Mouse (Mus musculus): ENCODE results near the gene Atp8a2. TPM values are rescaled to one million over a fixed set of nuclear protein-coding genes. Genes with fewer than 3 reads are reported as not detected.

Atp8a2 gene
- 13.0 and 22.7 TPM in 2 replicates for polyA plus RNA-seq (2014; fragmentation: Nextera tagmentation; extraction: Ambion mirVana)

DNA sequence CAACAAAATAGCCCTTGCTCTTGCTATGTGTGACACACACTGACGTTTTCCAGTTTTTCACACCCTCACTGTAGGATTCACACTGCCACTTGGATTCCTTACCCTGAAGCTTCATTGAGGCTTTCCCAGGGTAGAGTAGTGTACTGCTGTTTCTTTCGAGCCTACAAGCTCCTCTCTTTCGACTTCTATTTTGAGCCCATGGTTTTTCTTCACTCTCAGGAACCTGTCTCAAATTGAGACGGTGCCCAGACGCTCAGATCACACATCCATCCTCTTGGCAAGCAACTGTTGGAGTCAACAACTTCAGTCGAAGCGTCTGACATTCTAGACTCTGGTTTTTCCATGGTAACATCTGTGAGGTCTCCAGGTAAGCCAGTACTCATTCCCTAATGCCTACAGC is at the start of gene Atp8a2:
Atp8a2 (minus strand) TSS at position 296 of the 400 bp plus-strand sequence.
- 79% methylated on average over 7 of the region's 7 CpGs for WGBS
- Histone ChIP-seq H3K9me3 (replicated peaks; ENCODE audit: control insufficient read depth, low read length) (no peaks in the 10 kb centered on the region), H3K36me3 (ENCODE audit: control insufficient read depth, insufficient read depth, low read length) (no peaks in the 10 kb centered on the region), H3K9ac (ENCODE audit: low read length) (no peak within 1 kb of the TSS), H3K27ac (ENCODE audit: low read depth, low read length) (no peak within 1 kb of the TSS), H3K4me3 (ENCODE audit: low read depth, low read length) (no peak within 1 kb of the TSS), H3K27me3 (replicated peaks; ENCODE audit: control insufficient read depth, insufficient read depth, low read length) (no peaks in the 10 kb centered on the region), H3K4me1 (ENCODE audit: control insufficient read depth, insufficient read depth, low read length) (no peaks in the 10 kb centered on the region), H3K4me2 (ENCODE audit: low read length) (no peak within 1 kb of the TSS)
- no peak for ATAC-seq
- no peak for DNase-seq (ENCODE audit: low spot score)

DNA sequence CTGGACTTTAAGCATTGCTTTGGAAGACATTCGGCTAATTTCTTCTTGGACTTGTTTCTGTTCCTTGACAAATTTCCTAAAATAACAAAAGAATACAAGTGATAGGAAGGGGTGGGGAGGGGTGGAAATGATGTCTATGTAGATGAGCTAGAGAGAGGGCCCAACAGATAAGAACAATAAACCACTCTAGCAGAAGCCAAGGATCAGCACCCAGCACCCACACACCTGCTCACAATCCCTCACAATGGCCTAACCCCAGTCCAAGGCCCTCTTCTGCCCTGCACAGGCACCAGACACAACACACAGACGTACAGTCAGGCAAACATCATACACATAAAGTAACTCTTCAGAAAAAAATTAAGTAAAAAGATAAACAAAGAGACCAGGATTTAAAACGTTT is 41.6 kb upstream of the Atp8a2 start:
- no peaks in the 10 kb centered on the region for H3K27me3 ChIP-seq (replicated peaks; ENCODE audit: control insufficient read depth, insufficient read depth, low read length)
- DNase-seq (ENCODE audit: low spot score) (no peak), ATAC-seq (no peak)
- WGBS = 87% methylated on average over 3 of the region's 3 CpGs
- no peaks in the 10 kb centered on the region for H3K4me1 ChIP-seq (ENCODE audit: control insufficient read depth, insufficient read depth, low read length)
- no peak overlapping the region for H3K4me3 ChIP-seq (ENCODE audit: low read depth, low read length)
- H3K9ac ChIP-seq (ENCODE audit: low read length) = no peak overlapping the region
- no peak overlapping the region for H3K4me2 ChIP-seq (ENCODE audit: low read length)
- peaks cover 49% of the 10 kb centered on the region for H3K36me3 ChIP-seq (ENCODE audit: control insufficient read depth, insufficient read depth, low read length)
- H3K9me3 ChIP-seq (replicated peaks; ENCODE audit: control insufficient read depth, low read length) = no peaks in the 10 kb centered on the region
- no peak overlapping the region for H3K27ac ChIP-seq (ENCODE audit: low read depth, low read length)

DNA sequence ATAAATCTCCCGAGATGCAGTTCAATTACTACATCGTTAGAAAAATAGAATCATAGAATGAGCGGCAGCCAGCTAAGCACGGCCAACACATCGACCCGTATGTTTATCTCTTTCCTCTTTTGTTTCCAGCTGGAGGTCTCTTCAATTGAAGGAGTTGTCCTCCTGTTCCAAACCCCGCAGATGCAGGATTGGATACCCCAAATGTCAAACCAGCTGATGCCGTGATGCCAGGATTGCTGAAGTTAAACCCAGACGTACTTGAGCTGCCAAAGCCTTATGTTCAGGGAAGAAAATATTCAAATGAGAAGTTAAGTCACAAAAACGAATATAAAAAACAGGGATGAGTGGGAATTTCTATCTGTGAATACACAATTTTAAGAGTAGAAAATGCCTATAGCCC is 22.9 kb upstream of the Atp8a2 start:
- ATAC-seq (peak; percentile 52; the same call in 1 of the 2 replicates), DNase-seq (ENCODE audit: low spot score) (peak; percentile 60)
- Histone ChIP-seq H3K27ac (ENCODE audit: low read depth, low read length) (no peak overlapping the region), H3K9me3 (replicated peaks; ENCODE audit: control insufficient read depth, low read length) (no peaks in the 10 kb centered on the region), H3K4me1 (ENCODE audit: control insufficient read depth, insufficient read depth, low read length) (no peaks in the 10 kb centered on the region), H3K4me2 (ENCODE audit: low read length) (no peak overlapping the region), H3K4me3 (ENCODE audit: low read depth, low read length) (no peak overlapping the region), H3K36me3 (ENCODE audit: control insufficient read depth, insufficient read depth, low read length) (peaks cover 39% of the 10 kb centered on the region), H3K27me3 (replicated peaks; ENCODE audit: control insufficient read depth, insufficient read depth, low read length) (no peaks in the 10 kb centered on the region), H3K9ac (ENCODE audit: low read length) (no peak overlapping the region)
- 79% methylated on average over 10 of the region's 10 CpGs for WGBS

GRCm38 (mm10) chr14:60217616-60218015 is 20.6 kb upstream of the Atp8a2 start:
- Histone ChIP-seq H3K4me3 (ENCODE audit: low read depth, low read length) (no peak overlapping the region), H3K36me3 (ENCODE audit: control insufficient read depth, insufficient read depth, low read length) (peaks cover 34% of the 10 kb centered on the region), H3K27ac (ENCODE audit: low read depth, low read length) (no peak overlapping the region), H3K4me1 (ENCODE audit: control insufficient read depth, insufficient read depth, low read length) (no peaks in the 10 kb centered on the region), H3K4me2 (ENCODE audit: low read length) (no peak overlapping the region), H3K27me3 (replicated peaks; ENCODE audit: control insufficient read depth, insufficient read depth, low read length) (no peaks in the 10 kb centered on the region), H3K9ac (ENCODE audit: low read length) (no peak overlapping the region), H3K9me3 (replicated peaks; ENCODE audit: control insufficient read depth, low read length) (no peaks in the 10 kb centered on the region)
- ATAC-seq (no peak), DNase-seq (ENCODE audit: low spot score) (no peak)
- 95% methylated on average over 4 of the region's 4 CpGs for WGBS

GRCm38 (mm10) chr14:60216125-60216524 is 19.1 kb upstream of the Atp8a2 start:
- H3K9me3 ChIP-seq (replicated peaks; ENCODE audit: control insufficient read depth, low read length) = no peaks in the 10 kb centered on the region
- 92% methylated on average over 1 of the region's 1 CpGs for WGBS
- H3K4me2 ChIP-seq (ENCODE audit: low read length) = no peak overlapping the region
- DNase-seq (ENCODE audit: low spot score) = no peak
- H3K27ac ChIP-seq (ENCODE audit: low read depth, low read length) = no peak overlapping the region
- no peak for ATAC-seq
- H3K9ac ChIP-seq (ENCODE audit: low read length) = no peak overlapping the region
- no peaks in the 10 kb centered on the region for H3K4me1 ChIP-seq (ENCODE audit: control insufficient read depth, insufficient read depth, low read length)
- no peak overlapping the region for H3K4me3 ChIP-seq (ENCODE audit: low read depth, low read length)
- peaks cover 27% of the 10 kb centered on the region; the same call in 1 of the 2 replicates for H3K36me3 ChIP-seq (ENCODE audit: control insufficient read depth, insufficient read depth, low read length)
- H3K27me3 ChIP-seq (replicated peaks; ENCODE audit: control insufficient read depth, insufficient read depth, low read length) = no peaks in the 10 kb centered on the region

GRCm38 (mm10) chr14:60215000-60215399 is 18.0 kb upstream of the Atp8a2 start:
- H3K4me2 ChIP-seq (ENCODE audit: low read length) = no peak overlapping the region
- ATAC-seq = no peak
- no peak overlapping the region for H3K9ac ChIP-seq (ENCODE audit: low read length)
- peaks cover 23% of the 10 kb centered on the region; the same call in 1 of the 2 replicates for H3K36me3 ChIP-seq (ENCODE audit: control insufficient read depth, insufficient read depth, low read length)
- no peaks in the 10 kb centered on the region for H3K9me3 ChIP-seq (replicated peaks; ENCODE audit: control insufficient read depth, low read length)
- DNase-seq (ENCODE audit: low spot score) = no peak
- no peak overlapping the region for H3K27ac ChIP-seq (ENCODE audit: low read depth, low read length)
- H3K4me3 ChIP-seq (ENCODE audit: low read depth, low read length) = no peak overlapping the region
- no peaks in the 10 kb centered on the region for H3K4me1 ChIP-seq (ENCODE audit: control insufficient read depth, insufficient read depth, low read length)
- H3K27me3 ChIP-seq (replicated peaks; ENCODE audit: control insufficient read depth, insufficient read depth, low read length) = no peaks in the 10 kb centered on the region
- WGBS = 96% methylated on average over 3 of the region's 3 CpGs

DNA sequence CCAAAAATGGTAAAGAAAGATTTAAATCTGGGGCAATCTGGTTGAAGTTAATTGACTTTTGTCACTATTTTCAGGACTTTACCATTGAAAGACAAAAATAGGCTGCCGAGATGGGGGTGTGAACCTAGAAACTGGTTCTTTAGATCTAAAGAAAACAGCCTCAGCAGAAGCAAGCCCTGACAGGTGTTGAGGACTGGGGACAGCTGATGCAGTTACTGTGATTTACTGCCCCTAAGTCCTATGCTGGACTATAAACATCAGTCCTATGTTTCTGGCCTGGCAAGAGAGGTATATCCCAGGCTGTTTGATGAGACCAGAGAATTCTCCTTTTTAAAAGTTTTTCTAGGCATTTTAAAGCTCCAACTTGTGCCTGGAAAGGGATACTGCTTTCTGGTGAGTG is 17.1 kb upstream of the Atp8a2 start:
- H3K4me2 ChIP-seq (ENCODE audit: low read length) = no peak overlapping the region
- H3K36me3 ChIP-seq (ENCODE audit: control insufficient read depth, insufficient read depth, low read length) = peaks cover 15% of the 10 kb centered on the region; the same call in 1 of the 2 replicates
- H3K9me3 ChIP-seq (replicated peaks; ENCODE audit: control insufficient read depth, low read length) = no peaks in the 10 kb centered on the region
- H3K4me1 ChIP-seq (ENCODE audit: control insufficient read depth, insufficient read depth, low read length) = no peaks in the 10 kb centered on the region
- DNase-seq (ENCODE audit: low spot score) (no peak), ATAC-seq (no peak)
- H3K27me3 ChIP-seq (replicated peaks; ENCODE audit: control insufficient read depth, insufficient read depth, low read length) = no peaks in the 10 kb centered on the region
- H3K9ac ChIP-seq (ENCODE audit: low read length) = no peak overlapping the region
- WGBS = 88% methylated on average over 1 of the region's 1 CpGs
- H3K27ac ChIP-seq (ENCODE audit: low read depth, low read length) = no peak overlapping the region
- no peak overlapping the region for H3K4me3 ChIP-seq (ENCODE audit: low read depth, low read length)

- Histone ChIP-seq H3K9me3 (replicated peaks; ENCODE audit: control insufficient read depth, low read length) (no peaks in the 10 kb centered on the region), H3K4me2 (ENCODE audit: low read length) (no peak overlapping the region), H3K4me1 (ENCODE audit: control insufficient read depth, insufficient read depth, low read length) (no peaks in the 10 kb centered on the region), H3K4me3 (ENCODE audit: low read depth, low read length) (no peak overlapping the region), H3K9ac (ENCODE audit: low read length) (no peak overlapping the region), H3K27ac (ENCODE audit: low read depth, low read length) (no peak overlapping the region), H3K27me3 (replicated peaks; ENCODE audit: control insufficient read depth, insufficient read depth, low read length) (no peaks in the 10 kb centered on the region), H3K36me3 (ENCODE audit: control insufficient read depth, insufficient read depth, low read length) (no peaks in the 10 kb centered on the region)
- WGBS = 93% methylated on average over 7 of the region's 7 CpGs
- DNase-seq (ENCODE audit: low spot score) = no peak
- ATAC-seq = no peak
These were observed 12.2 kb upstream of the Atp8a2 start for GRCm38 (mm10) chr14:60209166-60209565.

- no peak overlapping the region for H3K9ac ChIP-seq (ENCODE audit: low read length)
- H3K27me3 ChIP-seq (replicated peaks; ENCODE audit: control insufficient read depth, insufficient read depth, low read length) = no peaks in the 10 kb centered on the region
- ATAC-seq (no peak), DNase-seq (ENCODE audit: low spot score) (no peak)
- no peaks in the 10 kb centered on the region for H3K4me1 ChIP-seq (ENCODE audit: control insufficient read depth, insufficient read depth, low read length)
- WGBS = 98% methylated on average over 6 of the region's 6 CpGs
- H3K9me3 ChIP-seq (replicated peaks; ENCODE audit: control insufficient read depth, low read length) = no peaks in the 10 kb centered on the region
- H3K4me2 ChIP-seq (ENCODE audit: low read length) = no peak overlapping the region
- no peak overlapping the region for H3K4me3 ChIP-seq (ENCODE audit: low read depth, low read length)
- no peaks in the 10 kb centered on the region for H3K36me3 ChIP-seq (ENCODE audit: control insufficient read depth, insufficient read depth, low read length)
- H3K27ac ChIP-seq (ENCODE audit: low read depth, low read length) = no peak overlapping the region
These were observed 8.0 kb upstream of the Atp8a2 start for GRCm38 (mm10) chr14:60204993-60205392.
